Mouse (Mus musculus) CH12.LX (cell line): ENCODE data around the gene Aldh3b2.

ENCODE experiments used
- CTCF ChIP-seq, 2 experiments: IDR thresholded peaks in 1 of 2; conservative IDR thresholded peaks in 1 of 2; 2 replicates each; pipeline ENCODE4 v1.5.1; 2011 to 2012; ENCODE audit warnings: low read depth in 2 of 2, low read length in 2 of 2, improper control_type of control experiment in 1 of 2, inconsistent platforms in 1 of 2, mild to moderate bottlenecking in 1 of 2, moderate library complexity in 1 of 2
- KAT2A ChIP-seq: IDR thresholded peaks from 2 replicates; pipeline ENCODE4 v1.6.1; 2012; ENCODE audit warnings: low read length, improper control_type of control experiment, inconsistent platforms; ENCODE audit not compliant: insufficient replicate concordance
- MAX ChIP-seq: IDR thresholded peaks from 2 replicates; pipeline ENCODE4 v1.6.1; 2011; ENCODE audit warnings: low read length, improper control_type of control experiment
- NRF1 ChIP-seq: IDR thresholded peaks from 2 replicates; pipeline ENCODE4 v1.6.1; 2014; ENCODE audit warnings: low read depth, mild to moderate bottlenecking, inconsistent platforms, low read length, improper control_type of control experiment, moderate library complexity
- POLR2A ChIP-seq: IDR thresholded peaks from 2 replicates; pipeline ENCODE4 v1.6.1; 2011; ENCODE audit warnings: low read depth, mild to moderate bottlenecking, improper control_type of control experiment, low read length
- SIN3A ChIP-seq: IDR thresholded peaks from 2 replicates; pipeline ENCODE4 v1.6.1; 2012; ENCODE audit warnings: low read length, improper control_type of control experiment, inconsistent platforms

GRCm38 (mm10) chr19:3990804-3991203, 18.7 kb downstream of the Aldh3b2 start:
- TF ChIP-seq CTCF (conservative IDR thresholded peaks at IDR 0.05 in 1 of 2, IDR thresholded peaks at IDR 0.05 in 1 of 2; ENCODE audit: low read depth in 2 of 2, low read length in 2 of 2), result no peak
- no peak for TF ChIP-seq MAX
- TF ChIP-seq SIN3A, result no peak
- no peak for TF ChIP-seq POLR2A
- TF ChIP-seq KAT2A, result no peak
- TF ChIP-seq NRF1, result no peak
